Mouse (Mus musculus) frontal cortex, adult 2 months (tissue): ENCODE results near the gene Hsd17b2. TPM values are rescaled to one million over a fixed set of nuclear protein-coding genes. Genes with fewer than 3 reads are reported as not detected.

ENCODE experiments used
- polyA plus RNA-seq: library from polyadenylated mRNA; depleted of rRNA; stranded (reverse); fragments of >200 nt; gene quantifications from 2 replicates; pipeline ENCODE4 v1.2.3, GENCODE M21; 2012; rRNA removed

Gene Hsd17b2
- polyA plus RNA-seq, 1 experiment, result 0.16 TPM

Other genes with a start within 250 kb of the Hsd17b2 start
- gene Plcg2, start 203.6 kb upstream of the Hsd17b2 start, polyA plus RNA-seq, result 2.4 and 3.0 TPM in 2 replicates
- 11.1 and 12.3 TPM in 2 replicates for gene Sdr42e1, start 28.2 kb upstream of the Hsd17b2 start, polyA plus RNA-seq
- gene Mphosph6, start 100.0 kb downstream of the Hsd17b2 start, polyA plus RNA-seq, result 23.9 and 27.1 TPM in 2 replicates